Mouse (Mus musculus) CH12.LX (cell line): ENCODE results near the gene Dennd6a.

Source experiments
- CHD2 ChIP-seq: IDR thresholded peaks from 2 replicates; pipeline ENCODE4 v1.6.1; 2011; ENCODE audit warnings: low read length, improper control_type of control experiment
- CTCF ChIP-seq, 2 experiments: IDR thresholded peaks in 1 of 2; conservative IDR thresholded peaks in 1 of 2; 2 replicates each; pipeline ENCODE4 v1.5.1; 2011 to 2012; ENCODE audit warnings: low read depth in 2 of 2, low read length in 2 of 2, improper control_type of control experiment in 1 of 2, inconsistent platforms in 1 of 2, mild to moderate bottlenecking in 1 of 2, moderate library complexity in 1 of 2
- E2F4 ChIP-seq: IDR thresholded peaks from 2 replicates; pipeline ENCODE4 v1.6.1; 2011; ENCODE audit warnings: low read depth, low read length, improper control_type of control experiment; ENCODE audit not compliant: insufficient replicate concordance
- EP300 ChIP-seq: IDR thresholded peaks from 2 replicates; pipeline ENCODE4 v1.6.1; 2011; ENCODE audit warnings: low read length, improper control_type of control experiment
- POLR2A ChIP-seq: IDR thresholded peaks from 2 replicates; pipeline ENCODE4 v1.6.1; 2011; ENCODE audit warnings: low read depth, mild to moderate bottlenecking, improper control_type of control experiment, low read length
- ZC3H11A ChIP-seq: IDR thresholded peaks from 2 replicates; pipeline ENCODE4 v1.6.1; 2012; ENCODE audit warnings: low read depth, mild to moderate bottlenecking, inconsistent platforms, low read length, improper control_type of control experiment

DNA sequence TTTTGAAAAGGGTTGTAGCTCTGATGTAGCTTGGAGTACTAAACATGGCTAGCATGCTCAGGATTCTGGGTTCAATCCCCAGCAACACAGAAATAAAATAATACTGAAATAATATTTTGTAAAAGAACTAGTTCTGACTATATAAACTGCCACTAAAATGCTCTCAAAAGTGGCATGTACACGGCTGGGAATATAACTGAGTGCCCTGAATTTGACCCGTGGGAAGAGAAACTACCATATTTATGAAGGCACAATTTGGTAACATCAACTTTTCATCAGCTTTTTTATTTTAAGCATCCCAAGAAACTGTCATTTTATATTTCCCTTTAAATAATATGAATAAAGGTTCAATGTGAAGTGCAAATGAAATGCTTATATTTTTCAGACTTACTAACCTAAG lies 90.2 kb downstream of the Dennd6a start:
- TF ChIP-seq EP300 = no peak
- no peak for TF ChIP-seq CHD2
- TF ChIP-seq CTCF (conservative IDR thresholded peaks at IDR 0.05 in 1 of 2, IDR thresholded peaks at IDR 0.05 in 1 of 2; ENCODE audit: low read depth in 2 of 2, low read length in 2 of 2) = no peak
- TF ChIP-seq E2F4 = no peak
- TF ChIP-seq POLR2A = no peak
- no peak for TF ChIP-seq ZC3H11A
